Mouse (Mus musculus) hindbrain, postnatal 0 days (tissue): ENCODE results near the gene Snhg11. TPM values are rescaled to one million over a fixed set of nuclear protein-coding genes. Genes with fewer than 3 reads are reported as not detected.

Experiments used
- ATAC-seq: fragments of 200-750 bp; cut with Nextera tagmentation; 2 replicates; pipeline ENCODE4 v1.8.0; 2017; ENCODE audit warnings: mild to moderate bottlenecking, moderate TSS enrichment, moderate library complexity
- DNase-seq: peaks from one replicate; pipeline ENCODE4 v3.0.0-alpha.2; 2015; ENCODE audit warnings: low spot score
- H3K27ac ChIP-seq: fragments of 300-500 bp; sonication (generic); 2 replicates; pipeline ENCODE4 v1.5.1; 2014; ENCODE audit warnings: mild to moderate bottlenecking
- H3K27me3 ChIP-seq: fragments of 300-500 bp; sonication (generic); 2 replicates; pipeline ENCODE4 v1.6.1; 2014; ENCODE audit warnings: low read length, mixed read lengths; ENCODE audit not compliant: insufficient read depth
- H3K36me3 ChIP-seq: fragments of 300-500 bp; sonication (generic); 2 replicates; pipeline ENCODE4 v1.6.1; 2014; ENCODE audit warnings: low read length, mixed read lengths; ENCODE audit not compliant: insufficient read depth
- H3K4me1 ChIP-seq: fragments of 300-500 bp; sonication (generic); 2 replicates; pipeline ENCODE4 v1.6.1; 2014; ENCODE audit warnings: antibody characterized with exemption, low read length, mixed read lengths; ENCODE audit not compliant: insufficient read depth
- H3K4me2 ChIP-seq: fragments of 300-500 bp; sonication (generic); 2 replicates; pipeline ENCODE4 v1.6.1; 2014; ENCODE audit warnings: low read depth, mild to moderate bottlenecking, low read length, moderate library complexity, mixed read lengths
- H3K4me3 ChIP-seq: fragments of 300-500 bp; sonication (generic); 2 replicates; pipeline ENCODE4 v1.5.1; 2014; ENCODE audit warnings: low read length
- H3K9ac ChIP-seq: fragments of 300-500 bp; sonication (generic); replicated peaks from 2 replicates; pipeline ENCODE4 v1.6.1; 2014; ENCODE audit warnings: mild to moderate bottlenecking, low read length, moderate library complexity, mixed read lengths
- H3K9me3 ChIP-seq: fragments of 300-500 bp; sonication (generic); 2 replicates; pipeline ENCODE4 v1.6.1; 2016; ENCODE audit warnings: low read length, mixed read lengths
- CTCF ChIP-seq: IDR thresholded peaks from 2 replicates; pipeline ENCODE4 v1.5.1; 2016; ENCODE audit warnings: antibody characterized with exemption, control low read depth, low read depth
- WGBS: fragments of 180-500 bp; shearing (Covaris S2); extraction: QIAGEN DNeasy Blood & Tissue Kit; methylation state at CpG from one replicate; pipeline ENCODE4 v1.1.7; 2014; 5-methylcytosine and 5-hydroxymethylcytosine counted together
- polyA plus RNA-seq: library from polyadenylated mRNA; unstranded; fragments of >200 nt; fragmentation: Nextera tagmentation; extraction: Ambion mirVana; gene quantifications from 2 replicates; pipeline ENCODE4 v1.2.1, GENCODE M21; 2015
- total RNA-seq: library from RNA; depleted of rRNA; stranded (reverse); fragments of >200 nt; gene quantifications from 2 replicates; pipeline ENCODE4 v1.2.3, GENCODE M21; 2014; rRNA removed

Snhg11 gene
- total RNA-seq (134 and 169 TPM in 2 replicates), polyA plus RNA-seq (521 and 663 TPM in 2 replicates)

DNA sequence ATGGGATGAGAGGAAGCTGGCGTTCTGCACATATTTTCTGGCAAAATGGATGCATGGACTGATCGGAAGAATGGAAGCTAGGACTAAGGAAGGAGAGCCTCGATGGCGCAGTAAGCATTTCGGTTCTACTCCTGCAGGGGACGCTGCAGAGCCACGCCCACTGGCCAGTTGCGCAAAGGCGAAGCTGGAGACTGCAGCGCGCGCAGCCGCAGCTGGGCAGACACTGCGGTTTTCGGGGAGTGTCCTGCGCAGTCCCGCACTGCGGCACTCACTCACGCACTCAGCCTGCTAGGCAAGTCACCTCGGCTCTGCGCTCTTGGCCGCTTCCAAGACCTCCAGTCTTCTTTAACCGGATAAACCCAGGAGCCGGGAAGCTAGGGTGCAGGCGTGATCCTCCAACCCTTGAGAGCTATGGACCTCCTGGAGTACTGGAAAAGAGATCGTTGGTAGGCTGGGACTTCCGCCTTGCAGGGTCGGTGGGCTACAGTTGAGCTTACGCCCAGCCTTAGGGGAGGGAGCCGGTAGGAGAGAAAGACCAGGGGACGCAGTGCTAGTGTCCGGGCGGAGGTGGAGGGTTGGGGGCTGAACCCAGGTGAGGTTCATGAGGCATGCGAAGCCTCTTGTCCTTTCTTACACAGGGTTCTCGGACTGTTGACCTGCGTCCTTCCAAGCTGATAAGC, at the start of gene Snhg11:
Gene Snhg11, plus strand, starts transcription at position 196 of the 680 bp plus-strand sequence.
- ATAC-seq = peak; percentile 86
- no peaks in the 10 kb centered on the region; the same call in 1 of the 2 replicates for H3K36me3 ChIP-seq
- no peaks in the 10 kb centered on the region for H3K27me3 ChIP-seq
- no peaks in the 10 kb centered on the region for H3K9me3 ChIP-seq
- H3K4me1 ChIP-seq = no peaks in the 10 kb centered on the region
- H3K27ac ChIP-seq = peak within 1 kb of the TSS; percentile 94
- peak within 1 kb of the TSS; percentile 44 for H3K4me3 ChIP-seq
- H3K4me2 ChIP-seq = peak within 1 kb of the TSS; percentile 55
- peak; percentile 89 for TF ChIP-seq CTCF
- peak within 1 kb of the TSS; percentile 72 for H3K9ac ChIP-seq
- DNase-seq = peak; percentile 93
- 2% methylated on average over 36 of the region's 36 CpGs for WGBS

DNA sequence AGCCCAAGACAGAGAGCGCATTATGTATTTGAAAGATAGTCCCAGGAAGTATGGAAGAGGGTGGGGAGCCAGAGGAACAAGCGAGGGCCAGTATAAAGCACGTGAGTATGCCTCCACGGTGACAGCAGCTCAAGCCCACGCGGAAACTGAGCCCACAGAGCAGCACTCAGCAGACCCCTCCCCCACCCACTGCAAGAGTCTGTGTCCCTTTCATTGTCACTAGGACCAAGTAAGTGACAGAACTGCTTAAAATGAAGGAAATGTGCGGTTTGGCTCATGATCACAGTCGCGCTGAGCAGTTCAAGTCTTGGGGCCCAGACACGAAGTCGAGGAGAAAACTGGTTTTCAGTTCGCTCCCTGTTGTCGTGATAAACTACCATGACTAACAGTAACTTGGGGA, 41.1 kb upstream of the Snhg11 start:
- no peak for TF ChIP-seq CTCF
- no peaks in the 10 kb centered on the region for H3K36me3 ChIP-seq
- H3K9me3 ChIP-seq = no peaks in the 10 kb centered on the region
- no peaks in the 10 kb centered on the region for H3K4me1 ChIP-seq
- WGBS = 89% methylated on average over 13 of the region's 13 CpGs
- DNase-seq = no peak
- no peak for ATAC-seq
- H3K27me3 ChIP-seq = no peaks in the 10 kb centered on the region
- no peak overlapping the region for H3K9ac ChIP-seq
- H3K27ac ChIP-seq = no peak overlapping the region
- H3K4me2 ChIP-seq = no peak overlapping the region
- H3K4me3 ChIP-seq = no peak overlapping the region

DNA sequence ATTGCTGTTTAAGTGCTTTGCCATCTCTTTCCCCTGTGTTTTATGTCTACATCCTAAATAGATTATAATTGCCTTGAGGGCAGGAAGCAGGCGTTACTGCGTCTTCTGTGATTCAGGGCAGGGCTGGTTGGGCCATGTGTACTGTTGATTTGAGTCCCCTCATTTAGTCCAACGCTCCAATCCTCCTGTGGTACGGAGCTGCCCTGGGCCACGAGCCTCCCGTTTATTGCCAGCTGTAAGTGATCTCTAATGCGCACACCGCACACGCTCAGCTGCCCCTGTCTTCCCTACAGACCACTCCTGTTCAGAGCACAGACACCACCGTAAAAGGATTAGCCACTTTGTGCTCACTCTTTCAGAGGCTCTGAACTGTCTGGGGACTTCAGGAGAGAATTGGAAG, 37.7 kb upstream of the Snhg11 start:
- H3K4me3 ChIP-seq = no peak overlapping the region
- no peaks in the 10 kb centered on the region for H3K27me3 ChIP-seq
- no peak for TF ChIP-seq CTCF
- H3K27ac ChIP-seq = no peak overlapping the region
- whole genome bisulfite sequencing = 48% methylated on average over 10 of the region's 10 CpGs
- no peaks in the 10 kb centered on the region for H3K9me3 ChIP-seq
- H3K36me3 ChIP-seq = no peaks in the 10 kb centered on the region
- DNase-seq = no peak
- H3K4me2 ChIP-seq = no peak overlapping the region
- no peak for ATAC-seq
- H3K9ac ChIP-seq = no peak overlapping the region
- no peaks in the 10 kb centered on the region for H3K4me1 ChIP-seq

DNA sequence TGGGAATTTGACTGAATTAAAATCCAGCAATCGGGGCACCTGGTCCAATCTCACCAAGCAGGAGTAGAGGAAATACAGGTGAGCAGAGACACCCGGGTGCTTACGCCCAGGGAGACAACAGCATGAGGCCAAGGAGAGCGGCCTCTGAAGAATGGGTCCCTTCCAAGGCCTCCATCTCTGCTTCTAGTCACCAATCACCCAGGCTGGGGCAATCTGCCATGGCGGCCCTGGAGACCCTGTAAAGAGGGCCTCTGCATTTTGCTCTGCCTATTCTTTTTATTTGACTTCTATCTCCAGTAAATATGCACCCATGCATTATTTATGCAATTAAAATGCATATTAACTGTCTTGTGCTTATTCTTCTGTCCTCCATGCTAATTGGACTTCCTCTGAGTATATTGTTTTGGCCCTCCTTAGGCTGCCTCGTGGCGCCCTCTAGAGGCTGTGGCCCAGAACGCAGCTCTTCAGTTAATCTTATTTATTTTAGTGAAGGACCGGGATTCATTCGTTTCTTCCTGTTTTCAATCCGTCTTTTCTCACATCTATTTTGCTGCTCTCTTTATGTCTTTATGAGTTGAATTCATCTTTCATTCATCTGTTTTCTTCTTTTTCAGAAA, 35.4 kb upstream of the Snhg11 start:
- Histone ChIP-seq H3K4me1 (no peaks in the 10 kb centered on the region), H3K36me3 (no peaks in the 10 kb centered on the region), H3K9me3 (no peaks in the 10 kb centered on the region), H3K27ac (no peak overlapping the region), H3K4me3 (no peak overlapping the region), H3K9ac (no peak overlapping the region), H3K4me2 (no peak overlapping the region), H3K27me3 (no peaks in the 10 kb centered on the region)
- WGBS = 28% methylated on average over 11 of the region's 11 CpGs
- ATAC-seq (peak; percentile 69), DNase-seq (peak; percentile 83)
- TF ChIP-seq CTCF = peak; percentile 94

DNA sequence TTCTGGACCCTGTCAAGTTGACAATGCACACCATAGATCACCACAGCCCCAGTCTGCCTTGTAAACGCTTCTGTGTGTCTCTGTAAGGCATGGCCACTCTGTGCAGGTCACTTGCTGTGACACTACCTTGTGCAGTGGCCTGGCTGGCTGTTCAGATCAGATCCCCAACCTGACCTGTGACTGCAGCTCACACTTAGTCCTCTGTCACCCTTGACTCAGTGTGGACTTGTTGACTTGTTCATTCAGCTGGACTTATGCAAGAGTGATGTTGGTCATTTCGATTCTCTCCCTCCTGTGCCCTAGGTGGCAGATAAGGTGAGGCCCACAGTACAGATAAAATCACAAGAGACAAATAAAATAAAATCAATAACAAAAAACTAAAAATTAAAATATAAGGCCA, 34.1 kb upstream of the Snhg11 start:
- Histone ChIP-seq H3K27me3 (no peaks in the 10 kb centered on the region), H3K36me3 (no peaks in the 10 kb centered on the region), H3K9me3 (no peaks in the 10 kb centered on the region), H3K4me3 (no peak overlapping the region), H3K4me2 (no peak overlapping the region), H3K4me1 (no peaks in the 10 kb centered on the region), H3K9ac (no peak overlapping the region), H3K27ac (no peak overlapping the region)
- WGBS = 73% methylated on average over 2 of the region's 2 CpGs
- DNase-seq (no peak), ATAC-seq (no peak)
- TF ChIP-seq CTCF = no peak

DNA sequence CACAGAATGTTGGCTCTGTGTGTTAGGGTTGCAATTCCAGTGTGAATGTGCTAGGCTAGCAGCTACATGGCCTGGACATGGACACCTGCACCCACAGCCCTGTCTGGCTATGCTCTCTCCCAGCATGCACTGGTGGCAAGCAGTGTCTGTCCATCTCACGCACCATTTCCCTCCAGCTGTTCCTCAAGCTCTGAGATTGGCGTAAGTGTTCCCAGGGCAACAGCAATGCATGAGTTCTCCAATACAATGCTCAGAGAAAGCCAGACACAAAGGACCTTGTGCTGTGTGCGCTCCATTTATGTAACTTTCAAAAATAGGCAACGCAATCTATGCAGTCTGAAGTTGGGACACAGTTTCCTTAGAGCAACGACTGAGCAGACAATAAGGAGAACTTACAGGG, 31.9 kb upstream of the Snhg11 start:
- no peaks in the 10 kb centered on the region for H3K36me3 ChIP-seq
- peak; percentile 54 for DNase-seq
- H3K27me3 ChIP-seq = no peaks in the 10 kb centered on the region
- H3K27ac ChIP-seq = no peak overlapping the region
- 28% methylated on average over 5 of the region's 5 CpGs for WGBS
- H3K4me2 ChIP-seq = no peak overlapping the region
- H3K4me1 ChIP-seq = no peaks in the 10 kb centered on the region
- no peak overlapping the region for H3K4me3 ChIP-seq
- peak; percentile 62 for ATAC-seq
- no peak for TF ChIP-seq CTCF
- H3K9ac ChIP-seq = no peak overlapping the region
- no peaks in the 10 kb centered on the region for H3K9me3 ChIP-seq

DNA sequence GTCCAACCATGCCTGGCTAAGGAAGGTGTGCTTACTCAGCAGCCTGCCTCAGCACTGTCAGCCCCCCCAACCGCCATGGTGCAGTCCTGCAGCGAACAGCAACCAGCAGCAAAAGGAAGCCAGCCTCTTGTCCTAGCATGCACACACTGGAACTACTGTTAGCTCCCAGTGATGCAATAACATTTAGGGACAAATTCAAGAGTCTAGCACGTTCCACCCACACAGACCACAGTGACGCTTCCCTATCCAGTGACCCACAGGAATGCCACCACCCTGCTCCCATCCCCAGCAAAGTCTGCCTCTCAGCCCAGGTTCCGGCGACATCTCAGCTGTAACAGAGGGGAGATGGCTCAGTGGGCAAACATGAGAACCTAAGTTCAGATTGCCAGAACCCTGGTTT, 29.0 kb upstream of the Snhg11 start:
- ATAC-seq (no peak), DNase-seq (no peak)
- H3K4me1 ChIP-seq = no peaks in the 10 kb centered on the region
- TF ChIP-seq CTCF = no peak
- H3K27me3 ChIP-seq = no peaks in the 10 kb centered on the region
- H3K9ac ChIP-seq = no peak overlapping the region
- H3K4me2 ChIP-seq = no peak overlapping the region
- WGBS = 78% methylated on average over 6 of the region's 6 CpGs
- no peaks in the 10 kb centered on the region for H3K36me3 ChIP-seq
- H3K4me3 ChIP-seq = no peak overlapping the region
- H3K27ac ChIP-seq = no peak overlapping the region
- H3K9me3 ChIP-seq = no peaks in the 10 kb centered on the region
